Mouse (Mus musculus) CH12.LX (cell line): ENCODE measurements around the gene Cadm1. TPM values are rescaled to one million over a fixed set of nuclear protein-coding genes. Genes with fewer than 3 reads are reported as not detected.

Experiments
- DNase-seq: peaks from one replicate; pipeline ENCODE4 v3.0.0-alpha.2; 2013; ENCODE audit errors: extremely low read depth
- H3K27ac ChIP-seq: 2 replicates; pipeline ENCODE4 v1.5.1; 2012; ENCODE audit warnings: low read depth, mild to moderate bottlenecking, control low read depth, moderate library complexity; ENCODE audit not compliant: insufficient read depth
- H3K27me3 ChIP-seq: replicated peaks from 2 replicates; pipeline ENCODE3; 2012; ENCODE audit warnings: inconsistent platforms
- H3K36me3 ChIP-seq, 2 experiments: replicated peaks in 1 of 2; 2 replicates each; pipeline versions ENCODE3 to v1.6.1; 2012; ENCODE audit warnings: inconsistent platforms in 1 of 2, low read length in 1 of 2, mild to moderate bottlenecking in 1 of 2, mixed read lengths in 1 of 2, moderate library complexity in 1 of 2; ENCODE audit not compliant: control insufficient read depth in 1 of 2, insufficient read depth in 1 of 2
- H3K4me1 ChIP-seq, 2 experiments: 2 replicates each; pipeline ENCODE4 v1.6.1; 2012; ENCODE audit warnings: inconsistent platforms in 1 of 2, moderate library complexity in 1 of 2; ENCODE audit not compliant: insufficient read depth in 2 of 2, control insufficient read depth in 1 of 2
- H3K4me2 ChIP-seq: 2 replicates; pipeline ENCODE4 v1.6.1; 2012; ENCODE audit warnings: low read depth, mild to moderate bottlenecking, control low read depth; ENCODE audit not compliant: poor library complexity, insufficient read depth, severe bottlenecking
- H3K4me3 ChIP-seq, 3 experiments: fragments of 150-350 bp in 1 of 3; sonication (generic) in 1 of 3; replicated peaks in 1 of 3; 2 replicates each; pipeline versions ENCODE3 to v1.5.1; 2011 to 2012; ENCODE audit warnings: low read depth in 2 of 3, low read length in 2 of 3, mild to moderate bottlenecking in 2 of 3, moderate library complexity in 2 of 3, control low read depth in 1 of 3, improper control_type of control experiment in 1 of 3, inconsistent platforms in 1 of 3, mixed read lengths in 1 of 3; ENCODE audit not compliant: poor library complexity in 1 of 3
- H3K79me2 ChIP-seq: replicated peaks from 2 replicates; pipeline ENCODE4 v1.6.1; 2012; ENCODE audit warnings: mild to moderate bottlenecking, moderate library complexity; ENCODE audit not compliant: control insufficient read depth, poor library complexity, insufficient read depth, severe bottlenecking; ENCODE audit errors: extremely low read depth
- H3K9ac ChIP-seq: 2 replicates; pipeline ENCODE4 v1.6.1; 2012; ENCODE audit warnings: low read depth, mild to moderate bottlenecking, control low read depth, moderate library complexity; ENCODE audit not compliant: insufficient read depth
- H3K9me3 ChIP-seq: replicated peaks from 2 replicates; pipeline ENCODE3; 2012; ENCODE audit warnings: low read length, inconsistent platforms, mixed read lengths
- BHLHE40 ChIP-seq: IDR thresholded peaks from 2 replicates; pipeline ENCODE4 v1.6.1; 2011; ENCODE audit warnings: mild to moderate bottlenecking, low read depth, low read length, improper control_type of control experiment
- CHD1 ChIP-seq: IDR thresholded peaks from 2 replicates; pipeline ENCODE4 v1.6.1; 2012; ENCODE audit warnings: low read depth, low read length, improper control_type of control experiment, inconsistent platforms
- CHD2 ChIP-seq: IDR thresholded peaks from 2 replicates; pipeline ENCODE4 v1.6.1; 2011; ENCODE audit warnings: low read length, improper control_type of control experiment
- ELF1 ChIP-seq: IDR thresholded peaks from 2 replicates; pipeline ENCODE4 v1.6.1; 2014; ENCODE audit warnings: low read depth, mild to moderate bottlenecking, inconsistent platforms, low read length, improper control_type of control experiment
- EP300 ChIP-seq: IDR thresholded peaks from 2 replicates; pipeline ENCODE4 v1.6.1; 2011; ENCODE audit warnings: low read length, improper control_type of control experiment
- ETS1 ChIP-seq: conservative IDR thresholded peaks from 2 replicates; pipeline ENCODE4 v1.6.1; 2012; ENCODE audit warnings: low read depth, mild to moderate bottlenecking, inconsistent platforms, low read length, improper control_type of control experiment, moderate library complexity
- HCFC1 ChIP-seq: IDR thresholded peaks from 2 replicates; pipeline ENCODE4 v1.6.1; 2012; ENCODE audit warnings: low read depth, mild to moderate bottlenecking, inconsistent platforms, low read length, improper control_type of control experiment
- MAZ ChIP-seq: IDR thresholded peaks from 2 replicates; pipeline ENCODE4 v1.6.1; 2012; ENCODE audit warnings: low read depth, mild to moderate bottlenecking, inconsistent platforms, low read length, improper control_type of control experiment, moderate library complexity
- NELFE ChIP-seq: IDR thresholded peaks from 2 replicates; pipeline ENCODE4 v1.6.1; 2011; ENCODE audit warnings: low read depth, low read length, improper control_type of control experiment
- PAX5 ChIP-seq: IDR thresholded peaks from 2 replicates; pipeline ENCODE4 v1.6.1; 2012; ENCODE audit warnings: low read length, inconsistent platforms, mixed read lengths
- RCOR1 ChIP-seq: conservative IDR thresholded peaks from 2 replicates; pipeline ENCODE4 v1.6.1; 2012; ENCODE audit warnings: low read depth, mild to moderate bottlenecking, inconsistent platforms, low read length, improper control_type of control experiment
- SIN3A ChIP-seq: IDR thresholded peaks from 2 replicates; pipeline ENCODE4 v1.6.1; 2012; ENCODE audit warnings: low read length, improper control_type of control experiment, inconsistent platforms
- SMC3 ChIP-seq: IDR thresholded peaks from 2 replicates; pipeline ENCODE4 v1.6.1; 2011; ENCODE audit warnings: low read depth, low read length, improper control_type of control experiment
- UBTF ChIP-seq: IDR thresholded peaks from 2 replicates; pipeline ENCODE4 v1.6.1; 2012; ENCODE audit warnings: low read depth, mild to moderate bottlenecking, inconsistent platforms, low read length, improper control_type of control experiment, moderate library complexity
- USF1 ChIP-seq: IDR thresholded peaks from 2 replicates; pipeline ENCODE4 v1.6.1; 2014; ENCODE audit warnings: low read depth, mild to moderate bottlenecking, inconsistent platforms, low read length, improper control_type of control experiment
- USF2 ChIP-seq: conservative IDR thresholded peaks from 2 replicates; pipeline ENCODE4 v1.6.1; 2011; ENCODE audit warnings: low read depth, low read length, improper control_type of control experiment
- ZKSCAN1 ChIP-seq: IDR thresholded peaks from 2 replicates; pipeline ENCODE4 v1.6.1; 2012; ENCODE audit warnings: low read depth, inconsistent platforms, low read length, improper control_type of control experiment, borderline replicate concordance
- ZNF384 ChIP-seq: IDR thresholded peaks from 2 replicates; pipeline ENCODE4 v1.6.1; 2012; ENCODE audit warnings: low read depth, low read length, improper control_type of control experiment, inconsistent platforms
- dilution Hi-C: fragments of 300-500 bp; cut with MboI; formaldehyde crosslinking; loops from 2 replicates; pipeline ENCODE4 v1.14.3; 2020; ENCODE audit warnings: low sequenced_read_pairs; ENCODE audit not compliant: extremely low pct_unique_long_range_greater_than_20kb, extremely low pct_ligation_motif_present
- in situ Hi-C: fragments of 300-500 bp; cut with MboI; formaldehyde crosslinking; loops from 3 replicates; pipeline ENCODE4 v1.14.3; 2019; ENCODE audit warnings: low sequenced_read_pairs, low pct_ligation_motif_present, low pct_unique_long_range_greater_than_20kb, mixed read lengths
- polyA plus RNA-seq: library from polyadenylated mRNA; unstranded; fragments of >175 nt; gene quantifications from 2 replicates; pipeline ENCODE4 v1.2.1, GENCODE M21; 2012; ENCODE audit warnings: low read depth; ENCODE audit not compliant: insufficient read length
- total RNA-seq, 2 experiments: library from RNA; depleted of rRNA; stranded (reverse); fragments of 300-350 nt in 1 of 2; fragments of >200 nt in 1 of 2; gene quantifications; 2 replicates each; pipeline ENCODE4 v1.2.3; 2012 to 2014

The Cadm1 gene
- total and polyA plus RNA-seq, 3 experiments: not detected

DNA sequence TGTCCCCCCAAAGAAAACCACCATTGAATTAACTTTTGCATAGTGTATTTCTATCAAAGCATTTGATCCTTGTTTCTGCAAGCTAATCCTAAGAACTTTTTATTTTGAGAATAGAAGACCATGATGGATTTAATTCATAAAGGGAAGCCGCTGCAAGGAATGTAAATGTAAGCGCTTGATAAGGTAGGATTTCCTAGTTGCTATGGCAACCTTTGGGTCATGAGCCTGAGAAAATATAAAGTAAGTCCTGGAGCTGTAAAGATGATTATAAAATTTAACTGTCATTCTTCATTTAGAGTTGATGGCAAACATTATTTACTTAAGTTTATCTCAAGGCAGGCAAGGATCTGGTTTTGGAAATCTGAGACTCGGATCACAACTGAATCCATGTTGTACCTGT is 197.6 kb downstream of the Cadm1 start:
- H3K9ac ChIP-seq: no peak overlapping the region
- dilution Hi-C loops (no loop called here), in situ Hi-C loops (no loop called here)
- no peak overlapping the region for H3K4me3 ChIP-seq
- no peaks in the 10 kb centered on the region for H3K27me3 ChIP-seq
- no peak overlapping the region for H3K27ac ChIP-seq
- no peaks in the 10 kb centered on the region for H3K79me2 ChIP-seq
- TF ChIP-seq ZNF384 (no peak), ETS1 (no peak), USF1 (no peak), RCOR1 (no peak), SIN3A (no peak), PAX5 (no peak)
- no peak overlapping the region for H3K4me2 ChIP-seq
- H3K4me1 ChIP-seq: no peaks in the 10 kb centered on the region
- no peak for DNase-seq
- no peaks in the 10 kb centered on the region for H3K36me3 ChIP-seq
- H3K9me3 ChIP-seq: peaks cover 25% of the 10 kb centered on the region

DNA sequence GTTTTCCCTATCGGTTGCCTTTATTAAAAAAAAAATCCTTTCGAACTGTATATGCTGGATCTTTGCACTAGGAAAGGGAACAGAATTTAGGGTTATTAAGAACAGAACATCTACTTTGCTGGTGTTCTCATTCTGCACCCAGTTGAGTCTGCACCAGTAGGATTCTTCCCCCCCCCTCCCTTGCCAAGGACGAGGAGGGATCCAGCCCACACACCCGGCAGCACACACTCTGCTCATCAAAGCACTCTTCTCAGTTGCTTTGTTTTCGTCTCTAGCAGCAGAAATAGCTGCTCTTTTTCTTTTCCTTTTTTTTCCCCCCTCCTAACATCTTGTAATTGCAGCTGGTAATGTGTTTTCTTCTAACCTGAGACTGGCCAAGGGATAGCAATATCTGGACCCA is 198.9 kb downstream of the Cadm1 start:
- Histone ChIP-seq H3K79me2 (no peaks in the 10 kb centered on the region), H3K27ac (no peak overlapping the region), H3K9me3 (peaks cover 26% of the 10 kb centered on the region), H3K4me2 (no peak overlapping the region), H3K36me3 (no peaks in the 10 kb centered on the region), H3K4me1 (no peaks in the 10 kb centered on the region), H3K4me3 (no peak overlapping the region), H3K9ac (no peak overlapping the region), H3K27me3 (no peaks in the 10 kb centered on the region)
- TF ChIP-seq USF1: no peak
- no peak for TF ChIP-seq MAZ
- no peak for TF ChIP-seq ELF1
- no peak for TF ChIP-seq EP300
- no peak for TF ChIP-seq SMC3
- TF ChIP-seq CHD1: no peak
- no peak for TF ChIP-seq RCOR1
- no peak for TF ChIP-seq BHLHE40
- no peak for TF ChIP-seq HCFC1
- no peak for TF ChIP-seq ZNF384
- no peak for TF ChIP-seq ZKSCAN1
- dilution Hi-C loops (no loop called here), in situ Hi-C loops (no loop called here)
- no peak for DNase-seq

DNA sequence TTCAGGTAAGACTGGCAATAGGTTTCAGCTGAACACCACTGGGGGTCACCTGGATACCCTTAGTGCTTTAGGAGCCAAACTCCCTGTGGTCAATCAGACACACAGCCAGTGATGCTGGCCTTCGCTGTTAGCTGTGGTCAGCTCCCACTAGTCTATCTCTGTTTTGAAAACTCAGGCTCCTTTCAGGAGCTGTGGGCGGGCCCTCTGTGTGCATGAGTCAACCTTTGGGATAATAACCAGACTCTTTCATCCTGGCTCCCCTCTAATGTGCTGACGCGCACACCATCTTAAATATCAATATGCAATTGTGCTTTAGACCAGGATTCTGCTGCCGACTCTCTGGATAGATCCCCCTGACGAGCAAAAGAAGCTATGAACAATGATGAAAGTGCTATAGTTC is 200.3 kb downstream of the Cadm1 start:
- H3K9ac ChIP-seq: no peak overlapping the region
- no peak overlapping the region for H3K27ac ChIP-seq
- H3K79me2 ChIP-seq: no peaks in the 10 kb centered on the region
- dilution Hi-C loops: no loop called here
- H3K4me2 ChIP-seq: no peak overlapping the region
- DNase-seq: no peak
- in situ Hi-C loops: no loop called here
- TF ChIP-seq ELF1 (no peak), NELFE (no peak), CHD2 (no peak), USF2 (no peak), UBTF (no peak), USF1 (no peak), ETS1 (no peak), ZKSCAN1 (no peak), PAX5 (no peak)
- peaks cover 0 to 9% of the 10 kb centered on the region in 2 experiments; a peak in 1 of 4 replicates for H3K4me1 ChIP-seq
- H3K4me3 ChIP-seq: no peak overlapping the region
- H3K27me3 ChIP-seq: no peaks in the 10 kb centered on the region
- no peaks in the 10 kb centered on the region for H3K36me3 ChIP-seq
- peaks cover 29% of the 10 kb centered on the region for H3K9me3 ChIP-seq
